Mouse (Mus musculus): ENCODE results near the gene Ctnnal1.

GRCm38 (mm10) chr4:56914761-56915160 lies 49.8 kb upstream of the Ctnnal1 start:
- no peak for TF ChIP-seq POLR2A (IDR thresholded peaks at IDR 0.05; ENCODE audit: low read depth, low read length)
- no peak for TF ChIP-seq CTCF (conservative IDR thresholded peaks at IDR 0.05; ENCODE audit: insufficient read depth, insufficient read length, low read depth, low read length)
